Mouse (Mus musculus) T-helper 2 cell (primary cell): ENCODE measurements around the gene Tek.
"Not testable (repeated sequence)": the region's sequence is repeated elsewhere in the genome, so short reads cannot be mapped to it uniquely, and the experiment has no call there.

ENCODE experiments used
- in situ Hi-C: fragments of 300-600 bp; cut with MboI, MseI; formaldehyde crosslinking; loops from one replicate; pipeline ENCODE4 v1.15.1; 2025; ENCODE audit warnings: high pct_unique_total_duplicates

Gene Tek

DNA sequence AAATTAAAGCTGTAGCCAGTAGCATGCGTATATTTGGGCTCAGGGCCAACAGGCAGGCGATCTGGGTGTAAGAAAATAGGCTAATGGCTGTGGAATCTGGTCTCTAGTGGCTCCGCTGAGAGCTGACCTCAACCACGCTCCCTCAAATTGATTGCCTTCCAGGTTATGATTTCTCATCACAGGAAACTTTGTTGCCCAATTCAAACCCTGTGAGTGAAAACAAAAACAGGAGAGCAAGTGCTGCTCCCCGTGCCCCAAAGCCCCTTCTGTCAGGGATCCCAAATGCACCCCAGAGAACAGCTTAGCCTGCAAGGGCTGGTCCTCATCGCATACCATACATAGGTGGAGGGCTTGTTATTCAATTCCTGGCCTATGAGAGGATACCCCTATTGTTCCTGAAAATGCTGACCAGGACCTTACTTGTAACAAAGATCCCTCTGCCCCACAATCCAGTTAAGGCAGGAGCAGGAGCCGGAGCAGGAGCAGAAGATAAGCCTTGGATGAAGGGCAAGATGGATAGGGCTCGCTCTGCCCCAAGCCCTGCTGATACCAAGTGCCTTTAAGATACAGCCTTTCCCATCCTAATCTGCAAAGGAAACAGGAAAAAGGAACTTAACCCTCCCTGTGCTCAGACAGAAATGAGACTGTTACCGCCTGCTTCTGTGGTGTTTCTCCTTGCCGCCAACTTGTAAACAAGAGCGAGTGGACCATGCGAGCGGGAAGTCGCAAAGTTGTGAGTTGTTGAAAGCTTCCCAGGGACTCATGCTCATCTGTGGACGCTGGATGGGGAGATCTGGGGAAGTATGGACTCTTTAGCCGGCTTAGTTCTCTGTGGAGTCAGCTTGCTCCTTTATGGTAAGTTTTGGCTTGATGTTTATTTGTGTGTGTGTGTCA, at the start of gene Tek:
Gene Tek (plus strand): TSS at position 452 of the 894 bp plus-strand sequence.
- in situ Hi-C loops = no loop called here

GRCm38 (mm10) chr4:94689804-94690203, 49.3 kb upstream of the Tek start:
- in situ Hi-C loops = not testable (repeated sequence)

DNA sequence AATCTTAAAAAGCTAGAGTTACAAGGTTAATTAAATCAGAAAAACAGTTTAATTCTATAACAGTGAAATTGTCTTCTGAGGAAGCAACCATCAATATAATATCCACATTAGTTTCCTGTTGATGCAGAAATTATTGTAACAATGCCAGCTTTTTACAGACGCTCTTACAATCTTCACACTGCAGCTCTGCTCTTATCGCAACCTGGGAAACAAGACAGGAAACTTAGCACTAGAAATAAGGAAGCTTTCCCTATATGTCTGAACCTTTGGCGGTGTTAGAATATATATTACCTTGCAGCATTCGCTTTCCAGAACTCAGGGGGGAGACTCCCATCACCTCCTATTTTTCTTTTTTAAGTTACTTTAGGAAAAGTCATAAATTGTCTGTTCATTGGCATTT, 48.0 kb upstream of the Tek start:
- in situ Hi-C loops = no loop called here

DNA sequence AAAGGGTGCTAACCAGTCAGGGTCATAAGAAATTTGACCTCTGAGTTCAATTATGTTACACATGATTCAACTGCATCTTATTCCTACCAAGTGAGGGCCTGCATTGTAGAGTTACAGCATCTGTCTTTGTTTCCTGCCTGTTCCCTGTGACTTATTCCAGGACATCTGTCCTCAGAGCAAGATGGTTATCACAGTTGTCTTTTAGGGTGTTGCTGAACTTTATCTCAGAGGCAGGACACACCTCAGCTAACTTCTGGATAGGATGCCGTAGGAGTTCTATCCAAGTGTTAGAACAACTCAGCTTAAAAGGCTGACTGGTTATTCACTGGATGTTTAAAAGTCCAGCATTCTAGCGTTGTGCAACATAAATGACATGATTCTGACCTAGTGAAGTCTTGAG, 46.9 kb upstream of the Tek start:
- in situ Hi-C loops = no loop called here

GRCm38 (mm10) chr4:94696368-94696767, 42.7 kb upstream of the Tek start:
- in situ Hi-C loops = no loop called here

GRCm38 (mm10) chr4:94711002-94711401, 28.1 kb upstream of the Tek start:
- in situ Hi-C loops = no loop called here

DNA sequence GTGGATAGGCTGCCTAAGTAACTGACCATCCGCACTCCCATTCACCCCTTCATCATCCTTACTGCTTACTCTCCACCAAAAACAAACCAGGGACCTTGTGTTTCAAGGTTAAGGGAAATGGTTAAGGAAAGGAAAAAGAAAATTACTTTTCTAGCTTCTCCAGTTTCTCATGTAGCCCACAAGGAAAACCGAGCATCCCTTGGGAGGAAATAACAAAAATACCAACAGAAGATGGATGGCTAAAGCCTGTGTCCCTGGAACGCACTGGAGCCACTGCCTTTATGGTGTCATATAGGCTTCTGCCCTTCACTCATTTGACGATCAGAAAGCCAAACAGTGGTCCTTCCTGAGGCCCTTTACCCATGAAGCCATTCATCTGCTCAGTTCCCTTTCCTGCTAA, 27.7 kb upstream of the Tek start:
- in situ Hi-C loops = no loop called here

DNA sequence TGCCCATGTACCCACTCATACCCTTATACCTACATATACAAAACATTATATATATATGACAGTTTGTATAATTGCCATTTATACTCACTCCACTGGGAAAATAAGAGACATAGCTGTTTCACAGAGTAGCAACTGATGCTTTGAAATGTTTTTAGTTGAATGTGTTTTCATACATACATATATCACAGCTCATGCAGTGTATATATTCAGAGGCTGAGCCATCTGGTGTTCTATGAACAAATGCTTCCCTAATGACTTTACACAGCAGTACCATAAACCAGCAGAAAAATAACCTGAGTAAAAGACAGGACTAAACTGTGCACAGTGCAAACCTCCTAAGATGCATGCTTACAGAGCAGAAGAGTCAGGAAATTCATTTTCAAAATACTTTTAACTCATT, 25.3 kb upstream of the Tek start:
- in situ Hi-C loops = no loop called here

DNA sequence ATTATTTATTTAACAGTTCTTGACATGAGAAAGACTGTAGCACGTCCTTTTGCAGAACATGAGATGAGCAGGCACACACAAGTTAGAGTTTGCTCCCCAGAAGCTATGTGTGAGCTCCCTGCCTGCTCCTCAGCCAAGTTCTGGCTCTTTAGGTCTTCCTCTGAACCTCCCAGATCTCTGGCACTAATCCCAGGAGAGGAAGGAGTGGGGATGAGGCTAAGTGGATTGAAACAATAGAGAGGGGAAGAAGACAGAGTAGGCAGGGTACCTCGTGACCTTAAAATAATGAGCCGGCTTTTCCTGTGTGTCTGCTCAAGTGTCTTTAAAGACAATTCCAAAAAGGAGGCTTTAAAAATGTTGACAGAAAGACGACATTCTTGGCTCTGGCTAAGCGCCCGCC, 23.9 kb upstream of the Tek start:
- in situ Hi-C loops = no loop called here

- in situ Hi-C loops = no loop called here
Observed at GRCm38 (mm10) chr4:94725799-94726198, 13.3 kb upstream of the Tek start.

DNA sequence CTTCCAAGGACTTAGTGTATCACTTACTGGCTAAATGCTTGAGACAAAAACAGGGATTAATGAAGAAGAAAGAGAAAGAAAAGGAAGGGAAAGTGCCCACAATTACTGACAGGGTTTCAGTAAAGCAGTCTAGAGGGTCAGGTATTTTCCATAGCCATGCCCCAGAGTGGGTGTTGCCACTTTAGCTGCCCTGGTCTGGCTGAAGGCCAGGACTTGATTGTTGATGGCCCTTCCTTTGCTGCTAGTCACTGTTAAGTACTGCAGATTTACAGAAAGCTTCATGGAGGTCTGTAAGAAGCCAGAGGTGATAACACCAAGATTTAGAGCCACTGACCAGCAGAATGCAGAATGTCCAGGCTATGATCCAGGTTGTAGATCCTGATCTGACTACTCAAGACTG, 6.4 kb upstream of the Tek start:
- in situ Hi-C loops = no loop called here

DNA sequence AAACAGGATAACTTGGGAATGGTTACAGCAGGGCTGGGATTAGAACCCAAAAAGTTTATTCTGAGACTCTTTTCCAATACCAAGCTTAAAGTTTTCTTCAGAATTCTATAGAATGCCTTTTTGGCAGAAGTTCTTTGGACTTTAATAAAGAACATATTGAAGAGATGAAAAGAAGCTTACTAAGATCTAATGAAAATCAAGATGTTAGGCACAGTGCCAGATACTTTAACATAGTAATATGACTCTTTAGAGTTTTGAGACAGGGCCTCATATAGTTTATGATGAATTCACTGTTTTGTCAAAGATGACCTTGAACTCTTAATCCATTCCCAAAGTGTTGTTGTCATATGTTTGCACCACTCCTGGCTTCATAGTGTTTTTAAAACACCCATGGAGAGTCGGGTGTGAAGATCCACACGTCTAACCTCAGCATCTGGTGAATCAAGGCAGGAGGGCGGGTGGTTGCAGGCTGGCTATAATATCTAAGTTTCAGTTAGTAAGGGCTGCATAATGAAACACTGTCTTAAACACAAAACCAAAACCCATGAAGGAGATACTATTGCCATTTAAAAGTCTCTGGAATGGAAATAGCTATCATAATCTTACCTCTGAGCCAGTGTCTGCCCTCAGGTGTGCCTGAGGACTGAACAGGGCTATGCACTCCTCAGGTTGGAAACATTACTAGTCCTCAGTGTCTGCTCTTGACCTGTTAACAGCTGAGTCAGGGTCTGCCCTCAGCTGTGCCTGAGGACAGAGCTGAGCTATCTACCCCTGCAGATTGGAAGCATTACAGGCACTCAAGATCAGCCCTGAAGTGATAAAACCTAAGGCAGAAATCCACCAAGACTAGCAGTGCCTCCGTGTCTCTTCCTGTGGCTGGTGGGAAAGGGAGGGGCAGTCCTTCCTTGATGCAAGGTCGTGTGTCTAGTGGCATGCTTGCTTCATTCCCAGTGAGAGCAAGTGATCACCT, 1.5 kb upstream of the Tek start:
- in situ Hi-C loops = no loop called here

DNA sequence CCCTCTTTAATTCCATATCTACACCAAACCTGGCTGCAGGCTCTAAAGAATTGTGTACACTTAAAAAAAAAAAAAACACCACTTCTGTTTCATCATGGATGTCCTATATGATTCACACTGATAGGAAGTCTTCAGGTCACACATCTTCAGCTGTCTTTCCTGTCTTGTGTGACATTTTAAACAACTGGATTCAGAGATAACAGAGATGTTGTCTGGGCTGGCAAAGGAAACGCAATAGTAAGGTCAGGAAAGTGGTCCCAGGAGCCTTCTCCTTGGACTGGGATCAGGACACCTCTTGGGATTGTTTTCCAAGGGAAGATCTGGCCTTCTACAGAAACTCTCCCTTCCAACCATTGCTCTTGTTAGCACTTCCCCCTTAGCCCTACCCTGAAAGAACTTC, 2.7 kb downstream of the Tek start:
- in situ Hi-C loops = no loop called here

DNA sequence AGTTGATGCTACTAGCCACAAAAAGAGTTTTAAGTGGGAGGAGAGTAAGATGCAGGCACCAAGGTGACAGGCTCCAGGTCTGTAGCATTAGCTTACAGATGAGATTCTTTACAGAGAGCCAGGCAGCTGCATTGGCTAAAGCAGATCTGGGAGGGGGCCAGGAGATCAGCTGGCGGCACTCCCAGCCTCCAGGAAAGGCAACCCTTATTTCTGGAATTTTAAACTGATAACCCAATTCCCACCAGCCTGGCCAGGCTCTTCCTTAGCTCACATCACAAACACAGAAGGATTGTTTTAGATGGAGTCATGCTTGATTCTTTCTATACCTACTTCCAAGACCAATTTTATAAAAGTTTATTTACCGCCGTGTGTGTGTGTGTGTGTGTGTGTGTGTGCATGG, 6.7 kb downstream of the Tek start:
- in situ Hi-C loops = no loop called here

DNA sequence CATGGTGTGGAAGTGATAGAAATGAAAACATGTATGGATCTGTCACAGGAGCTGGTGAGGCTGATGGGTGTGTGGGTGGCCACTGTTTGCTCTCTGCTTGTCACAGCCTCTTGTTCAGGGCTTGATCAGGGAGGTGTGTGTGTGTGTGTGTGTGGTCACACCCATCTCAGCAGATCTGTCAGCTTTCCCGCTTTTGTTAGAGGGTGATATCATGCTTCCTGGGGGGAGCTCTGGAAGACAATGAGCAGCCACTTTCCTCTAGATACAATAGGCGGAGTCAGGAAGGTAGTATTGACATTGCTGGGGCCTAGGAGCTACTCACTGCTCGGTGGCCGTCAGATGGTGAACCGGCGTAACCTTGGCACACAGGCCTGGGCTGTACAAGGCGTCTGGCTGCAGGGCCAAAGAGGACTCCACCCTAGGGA, 7.3 kb downstream of the Tek start:
- in situ Hi-C loops = no loop called here

GRCm38 (mm10) chr4:94747338-94747737, 8.2 kb downstream of the Tek start:
- in situ Hi-C loops = no loop called here

DNA sequence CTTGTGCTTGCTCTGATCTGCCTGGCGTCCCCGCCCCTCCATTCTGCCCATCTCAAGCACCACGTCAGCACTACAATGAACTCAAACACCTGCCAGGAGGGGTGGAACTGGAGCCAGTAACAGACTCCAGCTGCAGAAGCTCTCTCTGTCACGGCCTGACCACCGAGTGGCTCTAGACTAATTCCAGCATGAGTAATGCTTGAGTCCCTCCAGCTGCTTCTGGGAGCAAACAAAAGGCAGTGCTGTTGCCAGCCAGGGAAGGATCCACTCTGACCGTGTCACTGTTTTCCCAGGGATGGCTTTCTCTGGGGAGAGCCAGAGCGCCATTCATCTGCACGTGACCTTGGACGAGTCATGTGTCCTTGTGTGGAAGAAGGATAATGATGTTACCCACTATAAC, 13.4 kb downstream of the Tek start:
- in situ Hi-C loops = no loop called here

DNA sequence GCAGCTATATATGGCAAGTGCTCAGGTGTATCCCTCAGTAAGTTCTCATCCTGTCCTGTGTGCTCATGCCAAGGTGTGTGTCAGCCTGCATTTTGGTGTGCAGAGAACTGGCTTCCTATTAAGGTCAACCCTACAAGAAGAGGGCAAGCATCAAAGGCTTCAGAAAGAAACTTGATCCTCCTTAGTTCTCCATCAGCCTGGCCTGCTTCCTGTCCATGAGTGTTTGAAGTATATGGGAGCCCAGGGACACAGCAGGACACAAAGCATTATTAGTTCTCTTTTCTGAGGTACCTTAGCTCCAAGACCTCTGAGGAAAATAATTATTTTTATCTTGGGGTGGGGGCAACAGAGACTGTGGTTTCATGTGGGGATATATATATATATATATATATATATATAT, 26.1 kb downstream of the Tek start:
- in situ Hi-C loops = no loop called here

DNA sequence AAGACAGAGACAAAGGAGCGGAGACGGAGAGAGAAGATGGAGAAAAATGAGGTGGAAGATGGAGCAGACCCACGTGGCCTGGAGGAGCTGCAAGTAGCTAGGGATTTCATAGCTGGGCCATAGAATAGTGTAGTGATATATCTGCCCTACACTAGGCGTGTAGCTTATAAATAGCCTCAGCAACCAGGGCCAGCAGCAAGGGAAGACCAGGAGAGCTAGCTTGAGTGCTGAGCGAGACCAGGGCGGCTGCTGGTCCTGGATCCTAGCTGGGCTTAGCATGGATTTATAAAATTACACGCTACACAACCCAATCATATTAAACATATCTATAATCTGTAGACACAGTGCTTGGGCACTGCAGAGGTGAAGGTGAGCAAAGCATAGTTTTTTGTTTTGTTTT, 27.1 kb downstream of the Tek start:
- in situ Hi-C loops = no loop called here

GRCm38 (mm10) chr4:94768624-94769023, 29.5 kb downstream of the Tek start:
- in situ Hi-C loops = no loop called here

GRCm38 (mm10) chr4:94781043-94781442, 42.0 kb downstream of the Tek start:
- in situ Hi-C loops = loop anchor here (10.0 kb wide), 1 partner anchor 1324 kb away; no protein-coding TSS in a partner anchor

GRCm38 (mm10) chr4:94785921-94786320, 46.8 kb downstream of the Tek start:
- in situ Hi-C loops = loop anchor here (10.0 kb wide), 1 partner anchor 1319 kb away; no protein-coding TSS in a partner anchor
